ENCODE assay signal across 9 mouse cellular contexts in genomic region chr4:114415925-114416645, GRCm38 (mm10). TPM values are rescaled to one million over a fixed set of nuclear protein-coding genes. Genes with fewer than 3 reads are reported as not detected.
A peak's percentile ranks its signal among the peaks of the same experiment; 100 is the strongest.
DNase-seq lines count a peak whose midpoint lies in the region; ATAC-seq lines count a peak whose summit lies in the region.
"Had no signal": no experiment of that assay in that cellular context is flagged by ENCODE, and none has a peak within 500 bp of the region (broad histone marks: within the 10 kb centered on the region; RNA-seq: fewer than 3 reads in every experiment).

No protein-coding gene starts in this region.

- H3K27ac ChIP-seq in forebrain, embryonic 15.5 days (replicated peaks), result no peak overlapping the region
- no peak overlapping the region for H3K27ac ChIP-seq in forebrain, embryonic 12.5 days
- no peak overlapping the region for H3K27ac ChIP-seq in heart, embryonic 12.5 days (ENCODE audit: poor library complexity, severe bottlenecking)
- H3K27ac ChIP-seq in limb, embryonic 15.5 days, result peak overlapping the region; percentile 68; the same call in 1 of the 2 replicates
- H3K27ac ChIP-seq: macrophage had no signal

- no peaks in the 10 kb centered on the region for H3K27me3 ChIP-seq in forebrain, embryonic 15.5 days
- H3K27me3 ChIP-seq in forebrain, embryonic 12.5 days, result peaks cover 3% of the 10 kb centered on the region; the same call in 1 of the 2 replicates
- H3K27me3 ChIP-seq in heart, embryonic 12.5 days (replicated peaks), result peaks cover 90% of the 10 kb centered on the region
- H3K27me3 ChIP-seq in limb, embryonic 15.5 days, result peaks cover 24% of the 10 kb centered on the region

- no peak overlapping the region for H3K9ac ChIP-seq in forebrain, embryonic 15.5 days (replicated peaks)
- H3K9ac ChIP-seq in forebrain, embryonic 12.5 days, result no peak overlapping the region
- H3K9ac ChIP-seq in heart, embryonic 12.5 days, result no peak overlapping the region
- H3K9ac ChIP-seq in limb, embryonic 15.5 days, result no peak overlapping the region

- H3K4me2 ChIP-seq in forebrain, embryonic 15.5 days (replicated peaks), result no peak overlapping the region
- no peak overlapping the region for H3K4me2 ChIP-seq in forebrain, embryonic 12.5 days
- peak overlapping the region; percentile 41 for H3K4me2 ChIP-seq in heart, embryonic 12.5 days
- peak overlapping the region; percentile 17; the same call in 1 of the 2 replicates for H3K4me2 ChIP-seq in limb, embryonic 15.5 days

- no peaks in the 10 kb centered on the region for H3K4me1 ChIP-seq in forebrain, embryonic 15.5 days
- H3K4me1 ChIP-seq in forebrain, embryonic 12.5 days, result peaks cover 9% of the 10 kb centered on the region
- peaks cover 22% of the 10 kb centered on the region for H3K4me1 ChIP-seq in heart, embryonic 12.5 days (replicated peaks)
- H3K4me1 ChIP-seq in limb, embryonic 15.5 days, result peaks cover 30% of the 10 kb centered on the region

- 38% methylated on average over 16 of the region's 16 CpGs for WGBS in forebrain, embryonic 15.5 days
- WGBS in forebrain, embryonic 12.5 days, result 38% methylated on average over 16 of the region's 16 CpGs
- WGBS in heart, embryonic 12.5 days, result 18% methylated on average over 16 of the region's 16 CpGs
- 19% methylated on average over 16 of the region's 16 CpGs for WGBS in limb, embryonic 15.5 days

- no peak overlapping the region for H3K4me3 ChIP-seq in forebrain, embryonic 15.5 days
- H3K4me3 ChIP-seq in forebrain, embryonic 12.5 days (replicated peaks), result no peak overlapping the region
- no peak overlapping the region for H3K4me3 ChIP-seq in heart, embryonic 12.5 days
- 0 out of 2 replicates have a peak overlapping the region, but pooled peaks have one; percentile 5 for H3K4me3 ChIP-seq in limb, embryonic 15.5 days

- DNase-seq in Muller cell, postnatal 12 days (ENCODE audit: inconsistent ontology term), result peak; percentile 38
- no peak for DNase-seq in thymus, adult 18-20 months
- no peak for DNase-seq in gastrocnemius, postnatal 10 days

- H3K9me3 ChIP-seq in forebrain, embryonic 15.5 days, result no peaks in the 10 kb centered on the region
- no peaks in the 10 kb centered on the region for H3K9me3 ChIP-seq in forebrain, embryonic 12.5 days
- no peaks in the 10 kb centered on the region for H3K9me3 ChIP-seq in heart, embryonic 12.5 days (replicated peaks)
- H3K9me3 ChIP-seq in limb, embryonic 15.5 days, result no peaks in the 10 kb centered on the region

- ATAC-seq in forebrain, embryonic 15.5 days (replicated peaks), result 0 out of 2 replicates have a peak, but pooled peaks have one; percentile 53
- ATAC-seq in forebrain, embryonic 12.5 days (ENCODE audit: low FRiP score), result no peak
- 0 out of 2 replicates have a peak, but pooled peaks have one; percentile 33 for ATAC-seq in heart, embryonic 12.5 days (ENCODE audit: insufficient number of reproducible peaks, low FRiP score)
- ATAC-seq in limb, embryonic 15.5 days (ENCODE audit: insufficient number of reproducible peaks, low FRiP score, low TSS enrichment, low read depth), result no peak
- no peak for ATAC-seq in megakaryocyte, adult 5-6 weeks (ENCODE audit: poor library complexity, severe bottlenecking)

- no peaks in the 10 kb centered on the region for H3K36me3 ChIP-seq in forebrain, embryonic 15.5 days
- H3K36me3 ChIP-seq in forebrain, embryonic 12.5 days (replicated peaks), result no peaks in the 10 kb centered on the region
- no peaks in the 10 kb centered on the region for H3K36me3 ChIP-seq in heart, embryonic 12.5 days
- no peaks in the 10 kb centered on the region for H3K36me3 ChIP-seq in limb, embryonic 15.5 days

RNA-seq across cellular contexts. Expression of gene Trabd2b, which starts 9.6 kb away (rescaled TPM):
- 0.32 and 0.37 TPM in 2 replicates for polyA plus RNA-seq in forebrain, embryonic 15.5 days (2015; fragmentation: Nextera tagmentation; extraction: Ambion mirVana)
- polyA plus RNA-seq in forebrain, embryonic 12.5 days (2016; fragmentation: Nextera tagmentation; extraction: Ambion mirVana), result 0.72 and 1.00 TPM in 2 replicates
- polyA plus RNA-seq in heart, embryonic 12.5 days (2016; fragmentation: Nextera tagmentation; extraction: Ambion mirVana), result 1.1 and 1.5 TPM in 2 replicates
- polyA plus RNA-seq in limb, embryonic 15.5 days (2015; fragmentation: Nextera tagmentation; extraction: Ambion mirVana), result 2.7 and 3.1 TPM in 2 replicates
- 1 to 10 TPM; 2.7 to 2.8 TPM for total RNA-seq in gastrocnemius, postnatal 10 days (2021)
- not detected in 2 replicates for total RNA-seq in megakaryocyte, adult 5-6 weeks (2015)
- under 0.01 TPM in 1 of 2 replicates, not detected in the other for total RNA-seq in megakaryocyte, adult 5-6 weeks (2017)
- polyA plus RNA-seq: macrophage had no signal

Comparison
In these comparisons a context has a peak if more than half of its experiments do, and no peak if none do; other contexts are left out.
1. ATAC-seq: peak in forebrain, embryonic 15.5 days (single experiment) and heart, embryonic 12.5 days (single experiment); none in forebrain, embryonic 12.5 days (single experiment), limb, embryonic 15.5 days (single experiment) and megakaryocyte, adult 5-6 weeks (single experiment).
2. H3K4me2 ChIP-seq: peak in heart, embryonic 12.5 days (single experiment) and limb, embryonic 15.5 days (single experiment); none in forebrain, embryonic 15.5 days (single experiment) and forebrain, embryonic 12.5 days (single experiment).